Mouse (Mus musculus) lung, adult 2 months (tissue): Measurements from ENCODE around the gene Hsd17b11.

Experiments used
- CTCF ChIP-seq: fragments of 200-500 bp; IDR thresholded peaks from 2 replicates; pipeline ENCODE4 v1.5.1; 2011; ENCODE audit warnings: mild to moderate bottlenecking, low read length, control low read depth; ENCODE audit not compliant: insufficient read depth
- POLR2A ChIP-seq: fragments of 200-500 bp; IDR thresholded peaks from 2 replicates; pipeline ENCODE4 v1.6.1; 2011; ENCODE audit warnings: low read depth, mild to moderate bottlenecking, control low read depth, low read length, borderline replicate concordance; ENCODE audit errors: extremely low read depth

- TF ChIP-seq CTCF (no peak), POLR2A (no peak)
Measured at GRCm38 (mm10) chr5:103943183-103943582, 78.5 kb downstream of the Hsd17b11 start.
